Mouse (Mus musculus) neural tube, embryonic 14.5 days (tissue): ENCODE results near the gene Ubl7. TPM values are rescaled to one million over a fixed set of nuclear protein-coding genes. Genes with fewer than 3 reads are reported as not detected.

Source experiments
- ATAC-seq: fragments of 200-750 bp; cut with Nextera tagmentation; 2 replicates; pipeline ENCODE4 v1.8.0; 2017; ENCODE audit warnings: low read depth, mild to moderate bottlenecking, moderate TSS enrichment, moderate library complexity
- H3K27ac ChIP-seq: fragments of 300-500 bp; sonication (generic); 2 replicates; pipeline ENCODE4 v1.5.1; 2014; ENCODE audit warnings: low read depth, mild to moderate bottlenecking, control low read depth, low read length, moderate library complexity, mixed read lengths
- H3K27me3 ChIP-seq: fragments of 300-500 bp; sonication (generic); 2 replicates; pipeline ENCODE4 v1.6.1; 2014; ENCODE audit warnings: low read length; ENCODE audit not compliant: control insufficient read depth, insufficient read depth
- H3K36me3 ChIP-seq: fragments of 300-500 bp; sonication (generic); 2 replicates; pipeline ENCODE4 v1.6.1; 2014; ENCODE audit warnings: low read length, mixed read lengths; ENCODE audit not compliant: control insufficient read depth, insufficient read depth
- H3K4me1 ChIP-seq: fragments of 300-500 bp; sonication (generic); 2 replicates; pipeline ENCODE4 v1.6.1; 2014; ENCODE audit warnings: low read length; ENCODE audit not compliant: control insufficient read depth, insufficient read depth
- H3K4me2 ChIP-seq: fragments of 300-500 bp; sonication (generic); 2 replicates; pipeline ENCODE4 v1.6.1; 2014; ENCODE audit warnings: mild to moderate bottlenecking, low read depth, low read length, control low read depth
- H3K4me3 ChIP-seq: fragments of 300-500 bp; sonication (generic); 2 replicates; pipeline ENCODE4 v1.5.1; 2014; ENCODE audit warnings: low read depth, low read length, control low read depth, mixed read lengths
- H3K9ac ChIP-seq: fragments of 300-500 bp; sonication (generic); replicated peaks from 2 replicates; pipeline ENCODE4 v1.6.1; 2014; ENCODE audit warnings: low read depth, mild to moderate bottlenecking, control low read depth, low read length, mixed read lengths
- H3K9me3 ChIP-seq: fragments of 300-500 bp; sonication (generic); 2 replicates; pipeline ENCODE4 v1.6.1; 2016; ENCODE audit warnings: low read length; ENCODE audit not compliant: control insufficient read depth
- WGBS: fragments of 180-500 bp; shearing (Covaris S2); extraction: QIAGEN DNeasy Blood & Tissue Kit; methylation state at CpG from one replicate; pipeline ENCODE4 v1.1.7; 2014; 5-methylcytosine and 5-hydroxymethylcytosine counted together
- polyA plus RNA-seq: library from polyadenylated mRNA; unstranded; fragments of >200 nt; fragmentation: Nextera tagmentation; extraction: Ambion mirVana; gene quantifications from 2 replicates; pipeline ENCODE4 v1.2.1, GENCODE M21; 2014

Ubl7 gene
- polyA plus RNA-seq, 1 experiment from 2014 or later, result 164 TPM

- H3K36me3 ChIP-seq, result peaks cover 15% of the 10 kb centered on the region
- H3K9me3 ChIP-seq, result no peaks in the 10 kb centered on the region
- no peak overlapping the region for H3K4me2 ChIP-seq
- WGBS, result 87% methylated on average over 3 of the region's 3 CpGs
- H3K27me3 ChIP-seq, result no peaks in the 10 kb centered on the region
- no peak overlapping the region for H3K4me3 ChIP-seq
- no peak overlapping the region for H3K9ac ChIP-seq
- H3K27ac ChIP-seq, result no peak overlapping the region
- 0 out of 2 replicates have a peak, but pooled peaks cover 3% of the 10 kb centered on the region for H3K4me1 ChIP-seq
- ATAC-seq, result no peak
These were observed 21.5 kb downstream of the Ubl7 start for GRCm38 (mm10) chr9:57932253-57932652.

DNA sequence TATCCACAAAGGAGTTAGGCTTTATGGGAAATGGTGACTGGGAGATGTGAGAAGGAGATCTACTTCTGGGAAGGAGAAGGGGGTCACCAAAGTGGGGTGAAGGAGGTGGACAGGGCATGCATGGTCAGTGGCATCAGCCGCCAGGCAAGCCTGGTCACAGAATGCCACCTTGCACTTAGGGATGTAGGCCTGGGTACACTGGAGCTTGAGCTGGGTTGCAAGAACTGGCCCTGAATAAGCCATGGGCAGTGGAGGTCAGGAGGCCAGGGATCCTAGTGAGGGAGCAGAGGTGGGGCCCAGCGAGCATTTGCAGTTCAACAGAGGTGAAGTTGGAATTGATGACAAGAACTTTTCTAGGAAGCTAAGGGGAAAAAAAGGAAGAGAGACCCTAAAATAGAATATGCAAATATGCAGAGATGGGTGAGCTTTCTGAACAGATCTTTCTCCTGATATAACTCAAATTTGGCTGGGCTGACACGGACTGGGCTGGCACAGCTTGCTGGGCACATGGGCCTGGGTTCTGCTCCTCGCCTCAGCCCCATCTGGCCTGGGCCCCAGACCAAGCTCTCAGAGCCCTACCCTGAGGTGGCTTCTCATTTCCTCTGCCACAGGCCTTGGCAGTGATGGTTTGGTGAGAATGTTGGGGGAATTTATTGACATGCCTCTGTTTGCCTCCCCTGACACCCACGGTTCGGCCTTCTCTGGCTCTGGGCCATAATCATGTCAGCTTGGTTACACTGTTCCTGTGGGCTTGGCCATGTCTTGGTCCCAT is 22.2 kb downstream of the Ubl7 start:
- ATAC-seq, result no peak
- Histone ChIP-seq H3K36me3 (peaks cover 8% of the 10 kb centered on the region), H3K27ac (no peak overlapping the region), H3K9me3 (no peaks in the 10 kb centered on the region), H3K4me3 (no peak overlapping the region), H3K27me3 (no peaks in the 10 kb centered on the region), H3K9ac (no peak overlapping the region), H3K4me1 (0 out of 2 replicates have a peak, but pooled peaks cover 3% of the 10 kb centered on the region), H3K4me2 (no peak overlapping the region)
- WGBS, result 76% methylated on average over 6 of the region's 6 CpGs

- Histone ChIP-seq H3K4me3 (no peak overlapping the region), H3K27me3 (no peaks in the 10 kb centered on the region), H3K27ac (no peak overlapping the region), H3K4me1 (peaks cover 11% of the 10 kb centered on the region; the same call in 1 of the 2 replicates), H3K9me3 (no peaks in the 10 kb centered on the region), H3K36me3 (no peaks in the 10 kb centered on the region), H3K4me2 (no peak overlapping the region), H3K9ac (no peak overlapping the region)
- WGBS, result 28% methylated on average over 6 of the region's 6 CpGs
- no peak for ATAC-seq
These were observed 25.1 kb downstream of the Ubl7 start for GRCm38 (mm10) chr9:57935683-57936437.

- no peak overlapping the region for H3K27ac ChIP-seq
- ATAC-seq, result no peak
- no peak overlapping the region for H3K4me2 ChIP-seq
- H3K27me3 ChIP-seq, result no peaks in the 10 kb centered on the region
- H3K9ac ChIP-seq, result no peak overlapping the region
- no peak overlapping the region for H3K4me3 ChIP-seq
- H3K4me1 ChIP-seq, result peaks cover 24% of the 10 kb centered on the region
- WGBS, result 92% methylated on average over 4 of the region's 4 CpGs
- H3K9me3 ChIP-seq, result no peaks in the 10 kb centered on the region
- no peaks in the 10 kb centered on the region for H3K36me3 ChIP-seq
These were observed 26.4 kb downstream of the Ubl7 start for GRCm38 (mm10) chr9:57937171-57937570.

- WGBS, result 55% methylated on average over 6 of the region's 6 CpGs
- H3K4me2 ChIP-seq, result no peak overlapping the region
- ATAC-seq, result no peak
- H3K27me3 ChIP-seq, result no peaks in the 10 kb centered on the region
- H3K4me1 ChIP-seq, result peaks cover 25% of the 10 kb centered on the region
- H3K36me3 ChIP-seq, result no peaks in the 10 kb centered on the region
- H3K27ac ChIP-seq, result no peak overlapping the region
- H3K9me3 ChIP-seq, result no peaks in the 10 kb centered on the region
- no peak overlapping the region for H3K4me3 ChIP-seq
- H3K9ac ChIP-seq, result no peak overlapping the region
These were observed 26.9 kb downstream of the Ubl7 start for GRCm38 (mm10) chr9:57937651-57938050.

GRCm38 (mm10) chr9:57938225-57939055 is 27.7 kb downstream of the Ubl7 start:
- H3K4me1 ChIP-seq, result peaks cover 23% of the 10 kb centered on the region
- no peak for ATAC-seq
- no peaks in the 10 kb centered on the region for H3K36me3 ChIP-seq
- H3K9me3 ChIP-seq, result no peaks in the 10 kb centered on the region
- H3K27me3 ChIP-seq, result no peaks in the 10 kb centered on the region
- no peak overlapping the region for H3K27ac ChIP-seq
- H3K9ac ChIP-seq, result no peak overlapping the region
- no peak overlapping the region for H3K4me3 ChIP-seq
- no peak overlapping the region; the same call in 1 of the 2 replicates for H3K4me2 ChIP-seq
- 78% methylated on average over 5 of the region's 5 CpGs for WGBS

DNA sequence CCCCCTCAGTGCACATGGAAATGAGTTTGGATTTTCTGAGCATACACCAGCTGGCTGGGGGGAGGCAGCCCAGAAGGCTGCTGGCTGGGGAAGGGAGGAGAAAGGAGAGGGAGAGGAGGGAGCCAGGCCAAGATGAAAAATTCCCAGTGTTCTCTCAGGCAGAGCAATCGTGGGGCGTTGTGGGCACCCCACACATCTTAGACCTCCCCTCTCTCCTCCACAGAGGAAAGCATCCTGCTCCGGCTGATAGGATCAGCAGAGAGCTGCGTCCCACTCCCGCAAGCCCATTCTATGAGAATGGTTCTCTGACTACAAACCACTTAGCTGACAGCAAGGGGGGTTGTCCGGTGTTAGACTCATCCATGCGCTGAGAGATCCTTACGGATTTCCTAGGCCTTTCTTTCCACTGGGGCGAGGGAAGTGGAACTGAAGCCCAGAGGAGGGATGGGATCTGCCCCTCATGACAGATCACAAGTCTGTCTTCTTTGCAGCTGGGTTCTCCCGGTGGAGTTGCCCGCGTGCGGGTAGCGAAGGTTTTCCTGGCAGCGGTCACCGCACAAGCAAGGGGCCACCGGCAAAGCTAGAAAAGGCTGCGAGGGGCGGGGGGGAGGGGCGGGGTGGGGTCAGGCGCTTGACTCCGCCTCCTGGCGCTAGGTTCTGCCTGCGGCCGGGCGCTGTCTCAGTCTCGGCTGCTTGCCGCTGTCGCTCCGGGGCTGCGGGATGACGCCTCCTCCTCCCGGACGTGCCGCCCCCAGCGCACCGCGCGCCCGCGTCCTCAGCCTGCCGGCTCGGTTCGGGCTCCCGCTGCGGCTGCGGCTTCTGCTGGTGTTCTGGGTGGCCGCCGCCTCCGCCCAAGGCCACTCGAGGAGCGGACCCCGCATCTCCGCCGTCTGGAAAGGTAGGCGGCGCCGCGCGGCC is 28.9 kb downstream of the Ubl7 start, which contains the start of gene Sema7a:
Sema7a (plus strand) TSS at position 682 of the 918 bp plus-strand sequence.
- peaks cover 22% of the 10 kb centered on the region for H3K4me1 ChIP-seq
- peak within 1 kb of the TSS; percentile 95 for H3K9ac ChIP-seq
- WGBS, result 1% methylated on average over 40 of the region's 60 CpGs
- no peaks in the 10 kb centered on the region for H3K9me3 ChIP-seq
- peak within 1 kb of the TSS; percentile 92 for H3K27ac ChIP-seq
- peak; percentile 90 for ATAC-seq
- H3K4me3 ChIP-seq, result peak within 1 kb of the TSS; percentile 84
- peak within 1 kb of the TSS; percentile 85 for H3K4me2 ChIP-seq
- H3K27me3 ChIP-seq, result no peaks in the 10 kb centered on the region
- H3K36me3 ChIP-seq, result no peaks in the 10 kb centered on the region

DNA sequence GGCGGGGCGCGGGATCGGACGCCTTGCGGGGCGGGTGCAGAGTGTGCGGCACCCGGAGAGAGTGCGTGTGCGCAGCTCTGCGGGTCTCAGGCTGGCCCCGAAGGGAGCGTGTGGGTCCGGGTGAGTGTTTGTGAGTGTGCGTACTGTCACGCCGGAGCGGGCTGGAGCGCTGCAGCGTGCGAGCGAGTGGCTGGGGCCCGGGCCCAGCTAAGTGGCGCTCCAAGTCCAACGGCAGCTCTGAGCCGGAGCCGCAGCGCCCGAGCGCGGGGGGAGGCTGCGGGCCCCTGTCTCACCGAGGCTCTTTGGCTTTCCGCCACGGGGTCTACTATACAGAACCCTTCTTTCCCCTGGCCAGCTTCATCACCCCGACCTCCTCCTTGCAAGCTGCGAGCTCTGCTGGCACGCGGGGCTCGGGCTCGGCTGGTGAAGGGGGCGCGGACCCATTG is 29.6 kb downstream of the Ubl7 start:
- Histone ChIP-seq H3K4me2 (peak overlapping the region; percentile 85), H3K27me3 (no peaks in the 10 kb centered on the region), H3K4me3 (peak overlapping the region; percentile 84), H3K9ac (peak overlapping the region; percentile 95), H3K9me3 (no peaks in the 10 kb centered on the region), H3K27ac (peak overlapping the region; percentile 92), H3K36me3 (no peaks in the 10 kb centered on the region), H3K4me1 (peaks cover 22% of the 10 kb centered on the region)
- under 1% methylated on average over 36 of the region's 44 CpGs for WGBS
- ATAC-seq, result peak; percentile 77
